Mouse (Mus musculus): Measurements from ENCODE around the gene Itga7. TPM values are rescaled to one million over a fixed set of nuclear protein-coding genes. Genes with fewer than 3 reads are reported as not detected.
A peak's percentile ranks its signal among the peaks of the same experiment; 100 is the strongest.

Gene Itga7
- polyA plus RNA-seq, 1 experiment from 2014 or later: 3.3 TPM

GRCm38 (mm10) chr10:128928356-128928755 is 5.3 kb upstream of the Itga7 start:
- Histone ChIP-seq H3K9me3 (ENCODE audit: control insufficient read depth, low read length) (no peaks in the 10 kb centered on the region), H3K4me1 (ENCODE audit: control insufficient read depth, insufficient read depth, low read length) (peaks cover 8% of the 10 kb centered on the region; the same call in 1 of the 2 replicates), H3K9ac (ENCODE audit: low read depth, low read length) (no peak overlapping the region), H3K27me3 (replicated peaks; ENCODE audit: control insufficient read depth, insufficient read depth, low read length) (peaks cover 16% of the 10 kb centered on the region), H3K4me3 (ENCODE audit: low read length) (no peak overlapping the region), H3K27ac (ENCODE audit: low read length) (no peak overlapping the region), H3K36me3 (ENCODE audit: control insufficient read depth, insufficient read depth, low read length) (no peaks in the 10 kb centered on the region), H3K4me2 (ENCODE audit: low read depth, low read length) (no peak overlapping the region)
- WGBS: 32% methylated on average over 4 of the region's 4 CpGs
- no peak for ATAC-seq

- H3K9me3 ChIP-seq (ENCODE audit: control insufficient read depth, low read length): no peaks in the 10 kb centered on the region
- H3K27me3 ChIP-seq (replicated peaks; ENCODE audit: control insufficient read depth, insufficient read depth, low read length): peaks cover 29% of the 10 kb centered on the region
- no peak for ATAC-seq
- 63% methylated on average over 7 of the region's 7 CpGs for WGBS
- H3K4me1 ChIP-seq (ENCODE audit: control insufficient read depth, insufficient read depth, low read length): peaks cover 6% of the 10 kb centered on the region
- no peak overlapping the region for H3K4me3 ChIP-seq (ENCODE audit: low read length)
- no peaks in the 10 kb centered on the region for H3K36me3 ChIP-seq (ENCODE audit: control insufficient read depth, insufficient read depth, low read length)
- H3K4me2 ChIP-seq (ENCODE audit: low read depth, low read length): no peak overlapping the region
- H3K9ac ChIP-seq (ENCODE audit: low read depth, low read length): no peak overlapping the region
- H3K27ac ChIP-seq (ENCODE audit: low read length): no peak overlapping the region
Measured at GRCm38 (mm10) chr10:128929638-128930378, 3.8 kb upstream of the Itga7 start.

- H3K4me2 ChIP-seq (ENCODE audit: low read depth, low read length): no peak overlapping the region
- ATAC-seq: no peak
- H3K27ac ChIP-seq (ENCODE audit: low read length): no peak overlapping the region
- H3K9me3 ChIP-seq (ENCODE audit: control insufficient read depth, low read length): no peaks in the 10 kb centered on the region
- 58% methylated on average over 2 of the region's 2 CpGs for WGBS
- no peak overlapping the region for H3K9ac ChIP-seq (ENCODE audit: low read depth, low read length)
- H3K4me1 ChIP-seq (ENCODE audit: control insufficient read depth, insufficient read depth, low read length): peaks cover 6% of the 10 kb centered on the region
- no peaks in the 10 kb centered on the region for H3K36me3 ChIP-seq (ENCODE audit: control insufficient read depth, insufficient read depth, low read length)
- H3K27me3 ChIP-seq (replicated peaks; ENCODE audit: control insufficient read depth, insufficient read depth, low read length): peaks cover 43% of the 10 kb centered on the region
- H3K4me3 ChIP-seq (ENCODE audit: low read length): no peak overlapping the region
Measured at GRCm38 (mm10) chr10:128931441-128931840, 2.2 kb upstream of the Itga7 start.

- H3K27ac ChIP-seq (ENCODE audit: low read length): no peak overlapping the region
- ATAC-seq: 0 out of 2 replicates have a peak, but pooled peaks have one; percentile 8
- no peaks in the 10 kb centered on the region for H3K9me3 ChIP-seq (ENCODE audit: control insufficient read depth, low read length)
- peaks cover 6% of the 10 kb centered on the region for H3K4me1 ChIP-seq (ENCODE audit: control insufficient read depth, insufficient read depth, low read length)
- peak overlapping the region; percentile 56 for H3K4me2 ChIP-seq (ENCODE audit: low read depth, low read length)
- H3K9ac ChIP-seq (ENCODE audit: low read depth, low read length): peak overlapping the region; percentile 57
- peak overlapping the region; percentile 50 for H3K4me3 ChIP-seq (ENCODE audit: low read length)
- no peaks in the 10 kb centered on the region for H3K36me3 ChIP-seq (ENCODE audit: control insufficient read depth, insufficient read depth, low read length)
- WGBS: 4% methylated on average over 21 of the region's 21 CpGs
- peaks cover 43% of the 10 kb centered on the region for H3K27me3 ChIP-seq (replicated peaks; ENCODE audit: control insufficient read depth, insufficient read depth, low read length)
Measured at GRCm38 (mm10) chr10:128933976-128934721, 531 bp downstream of the Itga7 start.

- Histone ChIP-seq H3K27ac (ENCODE audit: low read length) (no peak overlapping the region), H3K9ac (ENCODE audit: low read depth, low read length) (no peak overlapping the region), H3K4me3 (ENCODE audit: low read length) (no peak overlapping the region), H3K27me3 (replicated peaks; ENCODE audit: control insufficient read depth, insufficient read depth, low read length) (peaks cover 43% of the 10 kb centered on the region), H3K36me3 (ENCODE audit: control insufficient read depth, insufficient read depth, low read length) (no peaks in the 10 kb centered on the region), H3K4me2 (ENCODE audit: low read depth, low read length) (no peak overlapping the region), H3K4me1 (ENCODE audit: control insufficient read depth, insufficient read depth, low read length) (peaks cover 6% of the 10 kb centered on the region), H3K9me3 (ENCODE audit: control insufficient read depth, low read length) (no peaks in the 10 kb centered on the region)
- 68% methylated on average over 7 of the region's 7 CpGs for WGBS
- ATAC-seq: no peak
Measured at GRCm38 (mm10) chr10:128934997-128935787, 1.6 kb downstream of the Itga7 start.

GRCm38 (mm10) chr10:128935826-128936440 is 2.3 kb downstream of the Itga7 start:
- no peak overlapping the region for H3K27ac ChIP-seq (ENCODE audit: low read length)
- no peak overlapping the region for H3K4me2 ChIP-seq (ENCODE audit: low read depth, low read length)
- WGBS: 76% methylated on average over 8 of the region's 8 CpGs
- H3K27me3 ChIP-seq (replicated peaks; ENCODE audit: control insufficient read depth, insufficient read depth, low read length): peaks cover 43% of the 10 kb centered on the region
- no peaks in the 10 kb centered on the region for H3K9me3 ChIP-seq (ENCODE audit: control insufficient read depth, low read length)
- H3K4me3 ChIP-seq (ENCODE audit: low read length): no peak overlapping the region
- peaks cover 6% of the 10 kb centered on the region for H3K4me1 ChIP-seq (ENCODE audit: control insufficient read depth, insufficient read depth, low read length)
- no peak overlapping the region for H3K9ac ChIP-seq (ENCODE audit: low read depth, low read length)
- no peak for ATAC-seq
- H3K36me3 ChIP-seq (ENCODE audit: control insufficient read depth, insufficient read depth, low read length): no peaks in the 10 kb centered on the region

- no peak overlapping the region for H3K4me3 ChIP-seq (ENCODE audit: low read length)
- 74% methylated on average over 12 of the region's 12 CpGs for WGBS
- H3K27me3 ChIP-seq (replicated peaks; ENCODE audit: control insufficient read depth, insufficient read depth, low read length): peaks cover 29% of the 10 kb centered on the region
- no peaks in the 10 kb centered on the region for H3K9me3 ChIP-seq (ENCODE audit: control insufficient read depth, low read length)
- H3K36me3 ChIP-seq (ENCODE audit: control insufficient read depth, insufficient read depth, low read length): no peaks in the 10 kb centered on the region
- H3K9ac ChIP-seq (ENCODE audit: low read depth, low read length): no peak overlapping the region
- H3K4me2 ChIP-seq (ENCODE audit: low read depth, low read length): no peak overlapping the region
- no peak for ATAC-seq
- H3K27ac ChIP-seq (ENCODE audit: low read length): no peak overlapping the region
- H3K4me1 ChIP-seq (ENCODE audit: control insufficient read depth, insufficient read depth, low read length): peaks cover 6% of the 10 kb centered on the region
Measured at GRCm38 (mm10) chr10:128937756-128938390, 4.3 kb downstream of the Itga7 start.

GRCm38 (mm10) chr10:128938457-128938856 is 4.8 kb downstream of the Itga7 start:
- no peak for ATAC-seq
- Histone ChIP-seq H3K27ac (ENCODE audit: low read length) (no peak overlapping the region), H3K36me3 (ENCODE audit: control insufficient read depth, insufficient read depth, low read length) (no peaks in the 10 kb centered on the region), H3K9me3 (ENCODE audit: control insufficient read depth, low read length) (no peaks in the 10 kb centered on the region), H3K4me1 (ENCODE audit: control insufficient read depth, insufficient read depth, low read length) (peaks cover 6% of the 10 kb centered on the region), H3K9ac (ENCODE audit: low read depth, low read length) (no peak overlapping the region), H3K27me3 (replicated peaks; ENCODE audit: control insufficient read depth, insufficient read depth, low read length) (peaks cover 27% of the 10 kb centered on the region), H3K4me2 (ENCODE audit: low read depth, low read length) (no peak overlapping the region), H3K4me3 (ENCODE audit: low read length) (no peak overlapping the region)
- WGBS: 79% methylated on average over 9 of the region's 9 CpGs

Data from intestine, embryonic 16.5 days (tissue).